Mouse (Mus musculus) heart, postnatal 10 days (tissue): Measurements from ENCODE around the gene Slc8b1. TPM values are rescaled to one million over a fixed set of nuclear protein-coding genes. Genes with fewer than 3 reads are reported as not detected.

Experiments
- total RNA-seq, 2 experiments: library from RNA; stranded (reverse); gene quantifications; 2 replicates each; pipeline ENCODE4 v1.2.3; 2021

Slc8b1 gene
- total RNA-seq, 2 experiments from 2014 or later, result 8.3 to 12.6 TPM

Other genes with a start within 250 kb of the Slc8b1 start
- gene Lhx5, start 79.5 kb upstream of the Slc8b1 start, total RNA-seq, result not detected
- gene Sdsl, start 38.4 kb upstream of the Slc8b1 start, total RNA-seq, result 10 to 100 TPM in 1 of 2 experiments, 1 to 10 TPM in 1; 9.1 to 11.2 TPM
- gene Sds, start 34.6 kb upstream of the Slc8b1 start, total RNA-seq, result not detected
- 10 to 100 TPM; 45.6 to 45.8 TPM for gene Plbd2, start 7.5 kb upstream of the Slc8b1 start, total RNA-seq
- 10 to 100 TPM; 33.0 to 38.7 TPM for gene Tpcn1, start 77.5 kb downstream of the Slc8b1 start, total RNA-seq
- under 1 TPM in 1 of 2 experiments, not detected in 1; 0.17 TPM for gene Iqcd, start 77.8 kb downstream of the Slc8b1 start, total RNA-seq
- 10 to 100 TPM; 12.7 to 13.1 TPM for gene Rita1, start 101.4 kb downstream of the Slc8b1 start, total RNA-seq
- gene Ddx54, start 101.6 kb downstream of the Slc8b1 start, total RNA-seq, result 10 to 100 TPM; 27.1 to 28.3 TPM
- not detected for gene Cfap73, start 123.1 kb downstream of the Slc8b1 start, total RNA-seq
- gene Rasal1, start 137.6 kb downstream of the Slc8b1 start, total RNA-seq, result under 1 TPM; 0.15 to 0.31 TPM
- 1 to 10 TPM in 1 of 2 experiments, under 1 TPM in 1; 0.99 to 1.5 TPM for gene Dtx1, start 200.8 kb downstream of the Slc8b1 start, total RNA-seq
- under 1 TPM; 0.07 to 0.10 TPM for gene Oas2, start 238.7 kb downstream of the Slc8b1 start, total RNA-seq